Mouse (Mus musculus) kidney, postnatal 0 days (tissue): ENCODE data around the gene Pebp1. TPM values are rescaled to one million over a fixed set of nuclear protein-coding genes. Genes with fewer than 3 reads are reported as not detected.

ENCODE experiments used
- ATAC-seq: fragments of 200-750 bp; cut with Nextera tagmentation; replicated peaks from 2 replicates; pipeline ENCODE4 v1.8.0; 2017; ENCODE audit warnings: low read depth, moderate number of reproducible peaks, moderate TSS enrichment, moderate library complexity; ENCODE audit not compliant: low FRiP score
- DNase-seq: peaks from one replicate; pipeline ENCODE4 v3.0.0-alpha.2; 2016; ENCODE audit warnings: low spot score
- H3K27ac ChIP-seq: fragments of 300-500 bp; sonication (generic); 2 replicates; pipeline ENCODE4 v1.5.1; 2014; ENCODE audit warnings: mild to moderate bottlenecking
- H3K27me3 ChIP-seq: fragments of 300-500 bp; sonication (generic); 2 replicates; pipeline ENCODE4 v1.6.1; 2014; ENCODE audit warnings: low read length, mixed read lengths; ENCODE audit not compliant: insufficient read depth
- H3K36me3 ChIP-seq: fragments of 300-500 bp; sonication (generic); 2 replicates; pipeline ENCODE4 v1.6.1; 2014; ENCODE audit warnings: low read length, mixed read lengths; ENCODE audit not compliant: insufficient read depth
- H3K4me1 ChIP-seq: fragments of 300-500 bp; sonication (generic); replicated peaks from 2 replicates; pipeline ENCODE4 v1.6.1; 2014; ENCODE audit warnings: antibody characterized with exemption, low read length, mixed read lengths; ENCODE audit not compliant: insufficient read depth
- H3K4me2 ChIP-seq: fragments of 300-500 bp; sonication (generic); 2 replicates; pipeline ENCODE4 v1.6.1; 2014; ENCODE audit warnings: mild to moderate bottlenecking, low read length, moderate library complexity, mixed read lengths
- H3K4me3 ChIP-seq: fragments of 300-500 bp; sonication (generic); replicated peaks from 2 replicates; pipeline ENCODE4 v1.5.1; 2014; ENCODE audit warnings: low read depth, low read length
- H3K9ac ChIP-seq: fragments of 300-500 bp; sonication (generic); 2 replicates; pipeline ENCODE4 v1.6.1; 2014; ENCODE audit warnings: low read depth, low read length
- H3K9me3 ChIP-seq: fragments of 300-500 bp; sonication (generic); replicated peaks from 2 replicates; pipeline ENCODE4 v1.6.1; 2016; ENCODE audit warnings: low read length, inconsistent platforms, mixed read lengths
- CTCF ChIP-seq: IDR thresholded peaks from 2 replicates; pipeline ENCODE4 v1.5.1; 2016; ENCODE audit warnings: antibody characterized with exemption, low read depth, mild to moderate bottlenecking, moderate library complexity
- WGBS: fragments of 180-500 bp; shearing (Covaris S2); extraction: QIAGEN DNeasy Blood & Tissue Kit; methylation state at CpG from one replicate; pipeline ENCODE4 v1.1.7; 2014; 5-methylcytosine and 5-hydroxymethylcytosine counted together
- polyA plus RNA-seq: library from polyadenylated mRNA; unstranded; fragments of >200 nt; fragmentation: Nextera tagmentation; extraction: Ambion mirVana; gene quantifications from 2 replicates; pipeline ENCODE4 v1.2.1, GENCODE M21; 2015

The Pebp1 gene
- polyA plus RNA-seq, 1 experiment from 2014 or later: 625 TPM

DNA sequence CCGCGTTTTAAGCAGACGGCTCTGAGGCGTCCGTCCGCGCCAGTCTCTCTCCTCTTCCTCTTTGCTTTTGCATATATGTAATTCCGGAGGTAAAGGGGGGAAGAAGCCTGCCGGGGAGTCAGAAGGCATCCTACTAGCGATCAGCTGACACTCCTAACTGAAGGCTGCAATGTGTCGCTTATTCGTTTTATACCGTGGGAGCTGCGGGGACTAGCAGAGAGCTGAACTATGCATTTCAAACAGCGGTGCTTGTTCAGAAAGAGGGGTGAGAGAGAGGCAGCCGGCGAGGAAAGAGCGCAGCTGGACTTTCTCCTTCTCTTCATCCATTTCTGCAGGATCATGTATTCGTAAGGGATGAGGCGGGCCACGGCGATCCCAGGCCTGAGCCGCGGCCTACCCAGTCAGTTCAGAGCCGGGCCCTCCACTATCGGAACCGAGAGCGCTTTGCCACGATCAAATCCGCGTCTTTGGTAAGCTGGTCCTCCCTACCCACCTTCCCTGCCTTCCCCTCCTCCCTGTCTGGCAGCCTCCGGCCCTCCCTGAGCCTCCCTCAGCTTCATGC is 46.6 kb downstream of the Pebp1 start:
- Histone ChIP-seq H3K27me3 (no peaks in the 10 kb centered on the region), H3K9ac (peak overlapping the region; percentile 52), H3K4me1 (no peaks in the 10 kb centered on the region), H3K27ac (no peak overlapping the region), H3K4me3 (peak overlapping the region; percentile 42), H3K36me3 (no peaks in the 10 kb centered on the region), H3K4me2 (peak overlapping the region; percentile 84), H3K9me3 (no peaks in the 10 kb centered on the region)
- TF ChIP-seq CTCF: no peak
- peak; percentile 50 for DNase-seq
- no peak for ATAC-seq
- 5% methylated on average over 32 of the region's 32 CpGs for WGBS

DNA sequence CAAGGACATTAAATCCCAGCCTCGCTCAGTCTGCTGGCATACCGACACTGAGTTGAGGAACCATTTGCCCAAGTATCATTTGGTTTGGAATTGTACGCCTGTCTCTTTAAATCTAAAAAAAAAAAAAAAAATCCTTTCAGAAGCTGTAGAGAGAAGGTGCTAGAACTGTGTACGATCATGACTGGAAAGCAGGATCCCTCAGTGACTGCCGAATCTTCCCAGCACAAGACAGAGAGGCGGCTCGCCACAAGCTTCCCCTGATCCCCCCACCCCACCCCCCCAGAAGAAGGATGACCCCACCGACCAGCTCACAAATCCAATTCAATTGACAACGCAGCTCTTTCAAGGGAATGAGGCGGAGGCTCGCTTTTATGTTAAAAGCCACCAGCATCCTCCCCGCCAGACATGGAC is 47.1 kb downstream of the Pebp1 start:
- peak overlapping the region; percentile 84 for H3K4me2 ChIP-seq
- H3K27ac ChIP-seq: no peak overlapping the region
- H3K4me3 ChIP-seq: peak overlapping the region; percentile 42
- H3K4me1 ChIP-seq: no peaks in the 10 kb centered on the region
- H3K9me3 ChIP-seq: no peaks in the 10 kb centered on the region
- H3K9ac ChIP-seq: peak overlapping the region; percentile 52
- H3K36me3 ChIP-seq: no peaks in the 10 kb centered on the region
- TF ChIP-seq CTCF: no peak
- DNase-seq (peak; percentile 50), ATAC-seq (no peak)
- 4% methylated on average over 12 of the region's 12 CpGs for WGBS
- no peaks in the 10 kb centered on the region for H3K27me3 ChIP-seq

DNA sequence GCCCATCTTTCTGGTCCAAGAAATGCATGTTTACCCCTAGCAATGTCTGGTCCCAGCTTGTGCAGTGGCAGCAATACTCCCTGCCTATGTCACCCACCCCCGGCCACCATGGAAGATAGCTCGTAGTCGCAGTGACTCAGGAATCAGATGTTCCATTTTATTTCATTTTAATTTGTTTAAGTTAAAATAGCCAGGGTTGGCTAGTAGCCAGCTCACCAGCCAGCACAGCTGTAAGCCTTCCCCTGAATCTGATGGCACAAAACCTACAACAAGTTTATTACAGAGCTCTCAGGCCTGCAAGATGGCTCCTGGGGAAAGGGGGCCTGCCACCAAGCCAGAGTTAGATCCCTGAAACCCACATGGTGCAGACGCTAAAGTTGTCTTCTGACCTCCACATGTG is 48.3 kb downstream of the Pebp1 start:
- Histone ChIP-seq H3K9ac (no peak overlapping the region), H3K4me1 (no peaks in the 10 kb centered on the region), H3K9me3 (no peaks in the 10 kb centered on the region), H3K4me2 (no peak overlapping the region), H3K36me3 (no peaks in the 10 kb centered on the region), H3K27me3 (no peaks in the 10 kb centered on the region), H3K27ac (no peak overlapping the region), H3K4me3 (no peak overlapping the region)
- no peak for TF ChIP-seq CTCF
- ATAC-seq: no peak
- WGBS: 75% methylated on average over 4 of the region's 4 CpGs
- no peak for DNase-seq

DNA sequence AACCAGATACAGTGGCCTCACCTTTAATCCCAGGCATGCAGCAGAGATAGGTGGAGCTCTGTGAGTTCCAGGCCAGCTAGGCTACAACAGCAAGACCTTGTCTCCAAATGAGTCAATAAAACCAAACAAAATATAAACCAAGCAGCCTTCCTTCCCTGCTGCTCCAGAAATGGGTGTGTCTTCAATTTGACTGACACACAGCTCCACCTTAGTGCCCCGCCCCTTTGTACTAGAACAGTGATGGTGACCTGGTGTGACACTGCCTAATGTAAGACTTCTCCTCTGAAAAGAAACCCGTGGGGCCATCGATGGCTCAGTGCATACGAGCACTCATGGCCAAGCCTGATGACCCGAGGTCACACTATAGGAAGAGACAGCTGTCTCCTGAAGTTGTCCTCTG is 50.9 kb downstream of the Pebp1 start:
- no peak for DNase-seq
- Histone ChIP-seq H3K27ac (no peak overlapping the region), H3K4me1 (no peaks in the 10 kb centered on the region), H3K9me3 (no peaks in the 10 kb centered on the region), H3K36me3 (no peaks in the 10 kb centered on the region), H3K9ac (no peak overlapping the region), H3K27me3 (no peaks in the 10 kb centered on the region), H3K4me2 (no peak overlapping the region), H3K4me3 (no peak overlapping the region)
- no peak for ATAC-seq
- 72% methylated on average over 5 of the region's 5 CpGs for WGBS
- TF ChIP-seq CTCF: no peak

Other genes starting within 250 kb of the Pebp1 start
- 69.3 and 69.5 TPM in 2 replicates for gene Suds3, start 171.5 kb downstream of the Pebp1 start, polyA plus RNA-seq
- 16.1 and 19.8 TPM in 2 replicates for gene Taok3, start 167.5 kb downstream of the Pebp1 start, polyA plus RNA-seq
- gene Vsig10, start 31.5 kb upstream of the Pebp1 start, polyA plus RNA-seq: 9.5 and 11.6 TPM in 2 replicates
- gene Wsb2, start 69.7 kb upstream of the Pebp1 start, polyA plus RNA-seq: 89.3 and 92.2 TPM in 2 replicates
- 54.7 and 60.2 TPM in 2 replicates for gene Rfc5, start 101.4 kb upstream of the Pebp1 start, polyA plus RNA-seq
- gene Ksr2, start 126.4 kb upstream of the Pebp1 start, polyA plus RNA-seq: 0.42 and 0.71 TPM in 2 replicates